ENCODE assay signal across 8 mouse cellular contexts in genomic region chr14:21031783-21032511, GRCm38 (mm10). TPM values are rescaled to one million over a fixed set of nuclear protein-coding genes. Genes with fewer than 3 reads are reported as not detected.
DNase-seq lines count a peak whose midpoint lies in the region; ATAC-seq and TF ChIP-seq lines count a peak whose summit lies in the region.

No protein-coding gene starts in this region.

- no peaks in the 10 kb centered on the region for H3K9me3 ChIP-seq in lung, embryonic 16.5 days (ENCODE audit: control insufficient read depth, low read length)
- no peaks in the 10 kb centered on the region for H3K9me3 ChIP-seq in stomach, embryonic 15.5 days

- TF ChIP-seq CTCF in bone marrow, adult 2 months (IDR thresholded peaks at IDR 0.05; ENCODE audit: control insufficient read depth, insufficient read depth, low read length) = no peak
- TF ChIP-seq CTCF in kidney, adult 2 months (conservative IDR thresholded peaks at IDR 0.05; ENCODE audit: insufficient read depth, insufficient read length, low read depth, low read length) = no peak

- H3K4me1 ChIP-seq in bone marrow, adult 2 months (ENCODE audit: control insufficient read depth, insufficient read depth, low read length) = no peaks in the 10 kb centered on the region; the same call in 1 of the 2 replicates
- H3K4me1 ChIP-seq in kidney, adult 2 months (ENCODE audit: control insufficient read depth, insufficient read depth, low read length) = peaks cover 5% of the 10 kb centered on the region; the same call in 1 of the 2 replicates
- peaks cover 8% of the 10 kb centered on the region; the same call in 1 of the 2 replicates for H3K4me1 ChIP-seq in lung, embryonic 16.5 days (replicated peaks; ENCODE audit: control insufficient read depth, insufficient read depth, low read length)
- H3K4me1 ChIP-seq in stomach, embryonic 15.5 days = no peaks in the 10 kb centered on the region

- WGBS in bone marrow, adult 2 months = 65% methylated on average over 6 of the region's 6 CpGs
- 23% methylated on average over 6 of the region's 6 CpGs for WGBS in kidney, adult 2 months
- 62% methylated on average over 6 of the region's 6 CpGs for WGBS in lung, embryonic 16.5 days
- 62% methylated on average over 6 of the region's 6 CpGs for WGBS in stomach, embryonic 15.5 days

- H3K27me3 ChIP-seq in kidney, adult 2 months (replicated peaks; ENCODE audit: control insufficient read depth, insufficient read depth, low read length) = no peaks in the 10 kb centered on the region
- no peaks in the 10 kb centered on the region for H3K27me3 ChIP-seq in lung, embryonic 16.5 days (ENCODE audit: control insufficient read depth, insufficient read depth, low read depth, low read length)
- no peaks in the 10 kb centered on the region for H3K27me3 ChIP-seq in stomach, embryonic 15.5 days (replicated peaks)

- TF ChIP-seq POLR2A in bone marrow, adult 2 months (IDR thresholded peaks at IDR 0.05; ENCODE audit: borderline replicate concordance, control insufficient read depth, low read depth, low read length) = no peak
- TF ChIP-seq POLR2A in kidney, adult 2 months (IDR thresholded peaks at IDR 0.05; ENCODE audit: low read depth, low read length) = no peak

- H3K36me3 ChIP-seq in kidney, adult 2 months (ENCODE audit: control insufficient read depth, insufficient read depth, low read length) = peaks cover 9% of the 10 kb centered on the region
- H3K36me3 ChIP-seq in lung, embryonic 16.5 days (ENCODE audit: control insufficient read depth, insufficient read depth, low read length) = peaks cover 37% of the 10 kb centered on the region
- peaks cover 46% of the 10 kb centered on the region for H3K36me3 ChIP-seq in stomach, embryonic 15.5 days

- H3K4me2 ChIP-seq in lung, embryonic 16.5 days (ENCODE audit: low read depth, low read length) = no peak overlapping the region
- no peak overlapping the region for H3K4me2 ChIP-seq in stomach, embryonic 15.5 days

- H3K9ac ChIP-seq in lung, embryonic 16.5 days (ENCODE audit: low read length) = no peak overlapping the region
- no peak overlapping the region for H3K9ac ChIP-seq in stomach, embryonic 15.5 days

- peak; percentile 73 for DNase-seq in layer of hippocampus, adult 9-11 months
- DNase-seq in layer of hippocampus, postnatal 25 days (ENCODE audit: extremely low spot score in 1 of 2, low spot score in 1 of 2) = no peak
- peak; percentile 89 for DNase-seq in kidney, adult 2 months
- no peak for DNase-seq in cerebellum, postnatal 14 days

- H3K27ac ChIP-seq in bone marrow, adult 2 months (ENCODE audit: control insufficient read depth, insufficient read depth, low read depth, low read length, poor library complexity) = peak overlapping the region; percentile 39; the same call in 1 of the 2 replicates
- peak overlapping the region; percentile 37 for H3K27ac ChIP-seq in kidney, adult 2 months (ENCODE audit: insufficient read depth, low read depth, low read length)
- peak overlapping the region; percentile 74 for H3K27ac ChIP-seq in lung, embryonic 16.5 days (ENCODE audit: low read length)
- H3K27ac ChIP-seq in stomach, embryonic 15.5 days = peak overlapping the region; percentile 21; the same call in 1 of the 2 replicates

- H3K4me3 ChIP-seq in bone marrow, adult 2 months (replicated peaks; ENCODE audit: control insufficient read depth, low read depth, low read length) = no peak overlapping the region
- H3K4me3 ChIP-seq in kidney, adult 2 months (ENCODE audit: insufficient read depth, low read depth, low read length) = no peak overlapping the region
- H3K4me3 ChIP-seq in lung, embryonic 16.5 days (ENCODE audit: low read length) = no peak overlapping the region
- no peak overlapping the region for H3K4me3 ChIP-seq in stomach, embryonic 15.5 days (replicated peaks)

- peak; percentile 100 for ATAC-seq in granulocyte monocyte progenitor cell, adult 5-6 weeks (replicated peaks; ENCODE audit: poor library complexity, severe bottlenecking)
- peak; percentile 88 for ATAC-seq in lung, embryonic 16.5 days (ENCODE audit: low read depth)
- no peak; the same call in 1 of the 2 replicates for ATAC-seq in stomach, embryonic 15.5 days (ENCODE audit: insufficient read depth, low FRiP score, low read depth)

RNA-seq across cellular contexts. Expression of gene Ap3m1, which starts 20.4 kb away (rescaled TPM):
- total RNA-seq in layer of hippocampus, postnatal 25 days (2021) = 10 to 100 TPM; 75.0 to 77.1 TPM
- polyA plus RNA-seq in bone marrow, adult 2 months (2011; ENCODE audit: insufficient read depth, insufficient read length, low replicate concordance, missing spikeins) = 11.6 and 17.3 TPM in 2 replicates
- total RNA-seq in granulocyte monocyte progenitor cell, adult 5-6 weeks (2014; fragmentation: Nextera tagmentation) = 54.1 and 71.7 TPM in 2 replicates
- 66.0 and 83.4 TPM in 2 replicates for total RNA-seq in granulocyte monocyte progenitor cell, adult 5-6 weeks (2017)
- polyA plus RNA-seq in kidney, adult 2 months (2012; rRNA removed) = 23.5 and 25.5 TPM in 2 replicates
- polyA plus RNA-seq in lung, embryonic 16.5 days (2015; fragmentation: Nextera tagmentation; extraction: Ambion mirVana) = 63.9 and 83.5 TPM in 2 replicates
- 60.2 and 63.8 TPM in 2 replicates for polyA plus RNA-seq in stomach, embryonic 15.5 days (2015; fragmentation: Nextera tagmentation; extraction: Ambion mirVana)

RNA-seq across cellular contexts. Expression of gene Adk, which starts 20.4 kb away (rescaled TPM):
- 10 to 100 TPM; 77.1 to 86.5 TPM for total RNA-seq in layer of hippocampus, postnatal 25 days (2021)
- polyA plus RNA-seq in bone marrow, adult 2 months (2011; ENCODE audit: insufficient read depth, insufficient read length, low replicate concordance, missing spikeins) = 24.1 and 27.3 TPM in 2 replicates
- 69.1 and 73.1 TPM in 2 replicates for total RNA-seq in granulocyte monocyte progenitor cell, adult 5-6 weeks (2014; fragmentation: Nextera tagmentation)
- 96.7 and 125 TPM in 2 replicates for total RNA-seq in granulocyte monocyte progenitor cell, adult 5-6 weeks (2017)
- polyA plus RNA-seq in kidney, adult 2 months (2012; rRNA removed) = 92.5 and 121 TPM in 2 replicates
- polyA plus RNA-seq in lung, embryonic 16.5 days (2015; fragmentation: Nextera tagmentation; extraction: Ambion mirVana) = 195 TPM in 2 replicates
- polyA plus RNA-seq in stomach, embryonic 15.5 days (2015; fragmentation: Nextera tagmentation; extraction: Ambion mirVana) = 167 and 178 TPM in 2 replicates

Comparison
In these comparisons a context has a peak if more than half of its experiments do, and no peak if none do; other contexts are left out.
1. DNase-seq: peak in layer of hippocampus, adult 9-11 months (single experiment) and kidney, adult 2 months (single experiment); none in layer of hippocampus, postnatal 25 days (0 of 2) and cerebellum, postnatal 14 days (0 of 2).
2. H3K27ac ChIP-seq: peak in every context shown above with its lines; median percentile 74 in lung, embryonic 16.5 days; 39 in bone marrow, adult 2 months; 37 in kidney, adult 2 months; 21 in stomach, embryonic 15.5 days.